In the genomic region with DNA sequence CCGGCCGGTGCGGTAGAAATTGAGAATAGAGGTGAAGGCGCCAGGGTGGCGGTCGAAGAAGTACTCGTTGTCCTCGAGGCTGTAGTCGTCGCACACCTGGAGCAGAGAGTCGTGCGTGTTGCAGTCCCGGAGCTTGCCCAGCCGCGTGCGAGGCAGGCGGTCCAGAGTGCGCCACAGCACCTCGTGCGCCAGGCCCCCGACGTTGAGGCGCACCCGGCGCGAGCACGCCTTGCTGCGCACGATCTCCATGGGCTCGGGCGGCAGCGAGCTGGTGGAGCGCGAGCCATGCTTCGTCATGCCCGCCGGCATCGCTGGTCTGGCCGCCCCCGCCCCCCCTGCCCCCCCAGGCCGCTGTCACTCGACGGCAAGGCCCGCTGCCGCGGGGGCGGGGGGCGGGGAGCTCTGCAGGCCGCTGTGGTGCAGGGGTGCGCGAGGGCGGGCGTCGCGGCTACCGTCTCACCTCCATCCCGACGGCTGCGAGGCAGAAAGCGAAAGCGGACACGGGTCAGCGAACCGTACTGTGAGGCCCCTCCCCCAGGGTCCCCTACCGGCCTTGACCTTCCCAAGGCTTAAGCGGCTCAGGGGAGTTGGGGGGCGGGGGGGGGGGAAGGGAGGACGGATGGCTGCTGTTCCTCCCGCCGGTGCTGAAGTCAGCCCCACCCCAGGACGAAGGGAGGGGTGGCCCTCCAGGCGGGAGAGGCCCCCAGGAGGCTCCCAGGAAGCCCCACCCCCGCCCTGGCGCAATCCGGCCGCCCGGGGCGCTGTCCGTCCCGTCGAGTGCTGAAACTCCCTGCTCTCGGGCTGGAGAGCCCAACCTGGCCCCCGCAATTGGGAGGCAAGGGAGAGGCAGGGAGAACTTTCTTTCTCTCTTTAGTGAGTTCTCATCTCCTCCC, we compare ENCODE assay signal across 8 mouse cellular contexts. TPM values are rescaled to one million over a fixed set of nuclear protein-coding genes. Genes with fewer than 3 reads are reported as not detected.
A peak's percentile ranks its signal among the peaks of the same experiment; 100 is the strongest.
DNase-seq lines count a peak whose midpoint lies in the region; ATAC-seq and TF ChIP-seq lines count a peak whose summit lies in the region.

No protein-coding gene starts in this region.

- peaks cover 3% of the 10 kb centered on the region for H3K4me1 ChIP-seq in ES-Bruce4 (ENCODE audit: control insufficient read depth, insufficient read depth, low read length)
- peaks cover 21% of the 10 kb centered on the region for H3K4me1 ChIP-seq in forebrain, embryonic 13.5 days
- peaks cover 26% of the 10 kb centered on the region for H3K4me1 ChIP-seq in limb, embryonic 12.5 days (replicated peaks)
- H3K4me1 ChIP-seq in midbrain, embryonic 13.5 days (replicated peaks) = peaks cover 47% of the 10 kb centered on the region

- peak; percentile 40; the same call in 1 of the 2 replicates for TF ChIP-seq EP300 in ES-Bruce4 (IDR thresholded peaks at IDR 0.05; ENCODE audit: insufficient read depth, low read depth, low read length)

- no peaks in the 10 kb centered on the region for H3K27me3 ChIP-seq in ES-Bruce4 (ENCODE audit: control insufficient read depth, insufficient read depth, low read length, poor library complexity, severe bottlenecking)
- peaks cover 44% of the 10 kb centered on the region for H3K27me3 ChIP-seq in forebrain, embryonic 13.5 days
- H3K27me3 ChIP-seq in limb, embryonic 12.5 days = peaks cover 86% of the 10 kb centered on the region
- peaks cover 39% of the 10 kb centered on the region for H3K27me3 ChIP-seq in midbrain, embryonic 13.5 days

- no peak for TF ChIP-seq POLR2A in ES-Bruce4 (IDR thresholded peaks at IDR 0.05; ENCODE audit: insufficient read depth, low read length)

- no peaks in the 10 kb centered on the region for H3K36me3 ChIP-seq in ES-Bruce4 (ENCODE audit: control insufficient read depth, insufficient read depth, low read length, poor library complexity, severe bottlenecking)
- no peaks in the 10 kb centered on the region for H3K36me3 ChIP-seq in forebrain, embryonic 13.5 days (ENCODE audit: poor library complexity, severe bottlenecking)
- no peaks in the 10 kb centered on the region for H3K36me3 ChIP-seq in limb, embryonic 12.5 days
- peaks cover 3% of the 10 kb centered on the region for H3K36me3 ChIP-seq in midbrain, embryonic 13.5 days

- H3K27ac ChIP-seq in ES-Bruce4 (ENCODE audit: insufficient read depth, low read length) = no peak overlapping the region
- H3K27ac ChIP-seq in forebrain, embryonic 13.5 days = no peak overlapping the region
- no peak overlapping the region for H3K27ac ChIP-seq in limb, embryonic 12.5 days
- H3K27ac ChIP-seq in midbrain, embryonic 13.5 days = no peak overlapping the region

- 16% methylated on average over 71 of the region's 83 CpGs for WGBS in forebrain, embryonic 13.5 days
- 14% methylated on average over 75 of the region's 83 CpGs for WGBS in limb, embryonic 12.5 days
- WGBS in midbrain, embryonic 13.5 days = 13% methylated on average over 76 of the region's 83 CpGs

- no peak for ATAC-seq in forebrain, embryonic 13.5 days
- ATAC-seq in limb, embryonic 12.5 days (ENCODE audit: insufficient number of reproducible peaks, insufficient read depth, low FRiP score, low TSS enrichment, low read depth) = peak; percentile 15; the same call in 1 of the 2 replicates
- ATAC-seq in midbrain, embryonic 13.5 days = peak; percentile 12; the same call in 1 of the 2 replicates

- no peak for TF ChIP-seq CTCF in ES-Bruce4 (IDR thresholded peaks at IDR 0.05; ENCODE audit: low read depth, low read length)

- H3K9me3 ChIP-seq in ES-Bruce4 (replicated peaks; ENCODE audit: control insufficient read depth, insufficient read depth, low read length, poor library complexity, severe bottlenecking) = no peaks in the 10 kb centered on the region
- H3K9me3 ChIP-seq in forebrain, embryonic 13.5 days (replicated peaks) = no peaks in the 10 kb centered on the region
- no peaks in the 10 kb centered on the region for H3K9me3 ChIP-seq in limb, embryonic 12.5 days
- H3K9me3 ChIP-seq in midbrain, embryonic 13.5 days = no peaks in the 10 kb centered on the region

- no peak overlapping the region for H3K9ac ChIP-seq in ES-Bruce4 (ENCODE audit: low read depth, poor library complexity, severe bottlenecking)
- peak overlapping the region; percentile 66; the same call in 1 of the 2 replicates for H3K9ac ChIP-seq in forebrain, embryonic 13.5 days
- H3K9ac ChIP-seq in limb, embryonic 12.5 days (replicated peaks) = 0 out of 2 replicates have a peak overlapping the region, but pooled peaks have one; percentile 8
- peak overlapping the region; percentile 73 for H3K9ac ChIP-seq in midbrain, embryonic 13.5 days (replicated peaks)

- H3K4me3 ChIP-seq in ES-Bruce4 (ENCODE audit: low read depth, low read length) = peak overlapping the region; percentile 47
- H3K4me3 ChIP-seq in forebrain, embryonic 13.5 days = peak overlapping the region; percentile 56
- peak overlapping the region; percentile 55 for H3K4me3 ChIP-seq in limb, embryonic 12.5 days (replicated peaks)
- H3K4me3 ChIP-seq in midbrain, embryonic 13.5 days (replicated peaks) = peak overlapping the region; percentile 59

- peak; percentile 96 for DNase-seq in adrenal gland, postnatal 10 days
- DNase-seq in heart, postnatal 4 days = peak; percentile 95
- DNase-seq in spleen, postnatal 14 days (ENCODE audit: low spot score in 2 of 2) = peak; percentile 39 to 53
- no peak for DNase-seq in frontal cortex, postnatal 14 days (ENCODE audit: low spot score in 2 of 2)

- H3K4me2 ChIP-seq in forebrain, embryonic 13.5 days = peak overlapping the region; percentile 76
- peak overlapping the region; percentile 82 for H3K4me2 ChIP-seq in limb, embryonic 12.5 days
- peak overlapping the region; percentile 82 for H3K4me2 ChIP-seq in midbrain, embryonic 13.5 days (replicated peaks)

RNA-seq across cellular contexts. Expression of a gene that starts 1.4 kb away (rescaled TPM):
- polyA plus RNA-seq in ES-Bruce4 (2011; ENCODE audit: insufficient read depth, insufficient read length, low read depth, missing spikeins) = 1.1 and 1.4 TPM in 2 replicates
- total RNA-seq in adrenal gland, postnatal 10 days (2021) = 10 to 100 TPM; 20.8 to 27.7 TPM
- polyA plus RNA-seq in forebrain, embryonic 13.5 days (2015; fragmentation: Nextera tagmentation; extraction: Ambion mirVana) = 1.3 and 1.5 TPM in 2 replicates
- total RNA-seq in heart, postnatal 4 days (2021) = 10 to 100 TPM; 22.5 to 26.9 TPM
- polyA plus RNA-seq in limb, embryonic 12.5 days (2016; fragmentation: Nextera tagmentation; extraction: Ambion mirVana) = 0.38 and 0.44 TPM in 2 replicates
- polyA plus RNA-seq in midbrain, embryonic 13.5 days (2015; fragmentation: Nextera tagmentation; extraction: Ambion mirVana) = 2.1 and 2.3 TPM in 2 replicates

RNA-seq across cellular contexts. Expression of a gene that starts 51.8 kb away (rescaled TPM):
- polyA plus RNA-seq in ES-Bruce4 (2011; ENCODE audit: insufficient read depth, insufficient read length, low read depth, missing spikeins) = 6.8 and 11.0 TPM in 2 replicates
- 10 to 100 TPM; 18.7 to 23.3 TPM for total RNA-seq in adrenal gland, postnatal 10 days (2021)
- 3.5 and 4.4 TPM in 2 replicates for polyA plus RNA-seq in forebrain, embryonic 13.5 days (2015; fragmentation: Nextera tagmentation; extraction: Ambion mirVana)
- total RNA-seq in heart, postnatal 4 days (2021) = 10 to 100 TPM; 36.7 to 40.9 TPM
- polyA plus RNA-seq in limb, embryonic 12.5 days (2016; fragmentation: Nextera tagmentation; extraction: Ambion mirVana) = 23.9 and 27.0 TPM in 2 replicates
- 4.0 and 4.5 TPM in 2 replicates for polyA plus RNA-seq in midbrain, embryonic 13.5 days (2015; fragmentation: Nextera tagmentation; extraction: Ambion mirVana)

Comparison
In these comparisons a context has a peak if more than half of its experiments do, and no peak if none do; other contexts are left out.
1. DNase-seq: peak in adrenal gland, postnatal 10 days (single experiment), heart, postnatal 4 days (single experiment) and spleen, postnatal 14 days (2 of 2); none in frontal cortex, postnatal 14 days (0 of 2).
2. Peak in every context shown above with its lines, with median percentiles within 50 percentile points of each other: H3K4me3 ChIP-seq and H3K4me2 ChIP-seq.